Mouse (Mus musculus) gastrocnemius, adult 18-20 months (tissue): ENCODE measurements around the gene E2f1. TPM values are rescaled to one million over a fixed set of nuclear protein-coding genes. Genes with fewer than 3 reads are reported as not detected.

ENCODE experiments used
- DNase-seq: peaks from one replicate; pipeline ENCODE4 v3.0.0; 2021; ENCODE audit warnings: low spot score
- total RNA-seq, 2 experiments: library from RNA; stranded (reverse); gene quantifications; 2 replicates each; pipeline ENCODE4 v1.2.3; 2021

The E2f1 gene
- total RNA-seq, 2 experiments from 2014 or later, result 0.28 to 0.30 TPM

DNA sequence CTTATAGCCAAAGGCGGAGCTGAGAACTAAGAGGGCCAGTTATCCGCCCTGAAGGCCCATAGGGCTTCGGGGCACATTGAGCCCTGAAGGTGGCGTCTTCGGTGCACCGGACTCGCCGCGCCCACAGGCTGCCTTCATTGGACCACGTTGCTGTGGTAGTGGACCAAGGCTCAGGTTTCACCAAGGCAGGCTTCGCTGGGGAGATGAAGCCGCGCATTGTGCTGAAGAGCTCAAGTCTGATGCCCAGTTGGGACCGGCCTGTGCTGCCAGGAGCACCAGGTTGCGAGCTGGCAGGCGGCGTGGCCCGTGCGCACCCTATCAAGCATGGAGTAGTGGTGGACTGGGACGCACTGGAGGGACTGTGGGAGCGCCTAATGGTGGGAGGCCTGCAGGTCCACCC is 17.8 kb downstream of the E2f1 start:
- DNase-seq, result no peak

DNA sequence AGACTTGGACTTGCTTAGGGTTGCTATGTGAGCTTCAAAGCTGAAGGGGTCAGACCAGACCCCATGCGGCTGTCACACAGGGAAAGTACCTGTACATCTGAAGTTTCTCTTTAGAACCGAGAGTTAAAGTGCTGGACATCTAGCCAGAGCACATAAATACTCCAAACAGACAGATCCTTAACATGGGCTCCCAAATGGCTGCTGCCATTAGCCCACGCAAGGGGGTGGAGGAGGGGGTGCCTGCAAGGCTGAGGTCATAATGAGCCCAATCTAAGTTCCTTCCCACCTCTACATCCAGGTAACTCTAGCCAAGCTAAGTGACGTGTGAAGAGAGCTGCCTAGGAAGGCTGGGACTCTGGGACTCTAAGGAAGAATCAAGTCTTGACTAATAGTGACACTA is 18.2 kb downstream of the E2f1 start, which contains the start of gene Actl10:
Gene Actl10, plus strand, starts transcription at position 301 of the 400 bp plus-strand sequence.
- no peak for DNase-seq

DNA sequence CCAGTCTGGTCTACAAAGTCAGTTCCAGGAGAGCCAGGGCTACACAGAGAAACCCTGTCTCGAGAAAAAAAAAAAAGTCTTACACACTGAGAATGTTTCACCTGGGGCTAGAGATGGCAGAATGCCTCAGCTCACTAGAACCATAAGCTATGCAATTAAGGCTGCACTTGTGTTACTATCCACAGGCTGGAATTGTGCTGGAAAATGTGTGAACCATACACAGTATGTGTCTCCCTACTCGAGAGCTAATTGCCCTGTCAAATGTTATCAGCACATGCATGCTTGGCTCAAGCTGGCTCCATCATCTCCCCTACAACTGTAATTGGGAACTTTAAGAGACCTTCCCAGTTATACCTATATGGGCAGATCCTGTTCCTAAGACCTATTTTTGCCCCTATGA is 18.8 kb downstream of the E2f1 start:
- DNase-seq, result no peak

DNA sequence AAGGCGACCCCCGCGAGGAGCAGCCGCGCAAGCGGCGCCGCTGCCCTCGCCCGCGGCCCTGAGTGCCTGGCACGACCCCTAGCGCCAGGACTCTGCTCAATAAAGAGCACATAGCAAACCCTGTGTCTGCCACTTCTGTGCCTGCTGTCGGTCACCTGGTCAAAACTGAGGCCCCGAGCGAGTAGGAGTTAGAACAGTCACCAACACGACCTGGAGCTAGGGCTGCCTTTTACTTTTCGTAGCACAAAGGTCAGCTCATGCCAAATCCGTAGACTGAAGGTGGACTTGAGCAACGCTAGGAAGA is 19.9 kb downstream of the E2f1 start:
- DNase-seq, result no peak

DNA sequence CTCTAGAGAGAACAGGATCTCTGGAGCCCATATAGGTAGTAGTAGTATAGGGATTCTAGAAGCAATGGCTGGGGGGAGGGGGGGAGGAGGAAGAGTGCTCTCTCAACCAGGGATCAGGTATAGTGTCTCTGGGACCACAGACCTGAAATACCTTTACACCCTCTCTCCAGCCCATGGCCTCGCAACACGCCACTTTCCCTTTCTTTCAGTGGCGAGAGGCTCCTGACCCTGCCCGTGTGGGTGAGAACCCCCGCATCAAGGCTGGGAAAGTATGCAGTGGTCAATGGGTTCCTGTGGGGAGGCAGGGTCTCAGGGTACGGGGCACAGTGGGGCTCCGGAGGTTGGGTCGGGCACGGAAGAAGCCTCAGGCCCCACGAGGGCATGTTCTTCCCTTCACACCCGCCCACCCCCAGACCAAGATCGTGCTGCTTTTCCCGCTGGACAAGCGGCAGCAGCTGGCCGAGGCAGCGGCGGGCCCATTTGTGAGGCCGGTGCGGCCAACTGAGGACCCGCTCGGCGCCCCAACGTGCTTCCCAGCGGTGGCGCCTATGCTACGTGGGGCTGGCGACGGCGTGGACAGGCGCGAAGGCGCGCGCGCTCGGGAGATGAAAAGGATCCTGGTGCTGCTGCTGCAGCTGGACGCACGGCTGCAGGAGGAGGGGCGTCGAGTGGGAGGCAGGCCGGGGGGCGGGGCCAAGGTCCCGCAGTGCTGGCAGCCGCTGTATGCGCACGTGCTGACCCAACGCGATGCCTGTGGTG is 20.4 kb downstream of the E2f1 start:
- DNase-seq, result peak; percentile 38

DNA sequence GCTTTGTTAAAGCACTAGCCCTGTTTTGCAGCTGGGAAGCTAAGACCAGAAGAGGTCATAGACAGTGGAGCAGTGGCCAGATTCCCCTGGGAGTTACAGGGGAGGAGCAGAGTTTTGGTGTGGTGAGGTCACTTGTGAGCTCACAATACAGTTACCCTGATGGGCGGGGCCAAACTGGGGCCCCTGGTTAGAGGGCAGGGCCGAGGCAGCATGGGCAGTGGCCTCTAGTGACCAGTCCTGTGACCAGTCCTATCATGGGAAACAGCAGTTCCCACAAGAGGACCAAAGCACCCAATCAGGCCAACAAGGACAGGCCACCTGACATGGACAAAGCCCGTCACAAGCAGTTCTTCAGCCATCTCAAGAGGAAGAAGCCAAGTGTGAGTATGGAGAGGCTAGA is 21.0 kb downstream of the E2f1 start:
- DNase-seq, result peak; percentile 32

DNA sequence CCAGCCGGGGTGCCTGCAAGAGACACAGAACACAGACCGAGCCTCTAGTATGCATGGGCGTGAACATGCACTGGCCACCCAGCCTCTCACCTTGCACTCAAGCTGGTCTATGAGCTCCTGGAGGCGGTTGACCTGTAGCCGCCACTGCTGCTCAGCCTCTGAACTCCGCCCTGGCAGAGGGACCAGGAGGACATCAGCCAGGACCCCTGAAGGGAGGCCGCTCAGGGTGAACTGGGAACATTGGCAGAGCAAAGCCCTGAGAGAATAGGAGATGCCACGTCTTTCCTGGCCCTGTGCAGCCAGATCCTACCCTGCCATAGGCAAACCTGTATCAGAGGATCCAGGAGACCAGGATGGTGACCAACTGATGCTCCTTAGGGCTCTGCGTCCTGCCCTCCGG is 23.0 kb downstream of the E2f1 start, which contains the start of gene 1700003F12Rik:
Gene 1700003F12Rik, plus strand, starts transcription at position 375 of the 400 bp plus-strand sequence.
- no peak for DNase-seq

DNA sequence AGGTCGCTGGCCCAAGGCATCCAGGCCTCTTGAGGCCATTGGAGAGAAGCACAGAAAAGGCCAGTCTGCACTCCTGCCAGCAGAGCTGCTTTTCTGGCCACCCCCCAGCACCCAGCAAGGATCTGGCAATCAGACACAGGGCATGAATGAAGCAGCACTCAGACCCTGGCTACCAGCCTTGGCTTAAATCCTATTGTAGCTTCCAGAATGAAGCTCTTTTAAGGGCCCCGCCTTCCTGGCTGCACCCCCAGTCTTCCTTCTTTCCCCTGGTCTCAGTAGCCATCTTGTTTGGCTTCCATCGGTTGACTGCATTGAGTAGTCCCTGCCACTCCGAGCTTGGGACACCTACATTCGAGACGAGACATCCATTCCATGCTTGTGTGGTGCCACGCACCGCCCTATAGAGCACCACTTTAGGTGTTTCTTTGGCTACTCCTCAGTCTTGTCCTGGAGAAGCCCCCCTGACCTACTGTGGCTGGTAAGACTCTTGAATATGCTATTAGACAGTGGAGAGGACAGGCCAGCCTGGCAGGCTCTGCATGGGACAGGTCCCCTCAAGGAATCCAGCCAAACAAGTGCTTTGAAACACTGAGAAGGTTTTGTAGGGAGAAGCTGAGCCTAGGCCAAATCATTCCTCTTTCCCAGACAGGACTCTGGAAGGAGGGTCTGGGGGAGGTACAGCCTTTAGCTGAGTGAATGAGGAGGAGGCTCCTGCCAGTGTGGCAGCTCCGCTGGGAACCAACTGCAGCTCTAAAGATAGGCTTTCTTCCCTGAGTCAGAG is 25.9 kb downstream of the E2f1 start:
- DNase-seq, result peak; percentile 76

DNA sequence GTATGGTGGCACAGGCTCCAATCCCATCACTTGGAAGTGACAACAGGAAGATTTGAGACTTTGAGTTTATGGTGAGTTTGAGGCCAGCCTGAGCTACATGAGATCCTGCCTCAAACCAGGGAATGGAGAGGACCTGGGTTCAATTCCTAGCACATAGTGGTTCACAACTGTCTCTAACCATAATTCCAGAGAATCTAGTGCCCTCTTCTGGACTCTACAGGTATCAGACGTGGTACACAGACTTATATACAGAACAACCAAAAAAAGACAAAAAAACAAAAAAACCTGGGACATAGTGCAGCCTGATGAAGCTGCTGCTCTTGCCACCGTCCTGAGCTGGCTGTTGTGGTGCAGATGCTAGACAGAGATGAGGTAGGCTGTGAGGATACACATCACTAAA is 28.1 kb downstream of the E2f1 start:
- no peak for DNase-seq

DNA sequence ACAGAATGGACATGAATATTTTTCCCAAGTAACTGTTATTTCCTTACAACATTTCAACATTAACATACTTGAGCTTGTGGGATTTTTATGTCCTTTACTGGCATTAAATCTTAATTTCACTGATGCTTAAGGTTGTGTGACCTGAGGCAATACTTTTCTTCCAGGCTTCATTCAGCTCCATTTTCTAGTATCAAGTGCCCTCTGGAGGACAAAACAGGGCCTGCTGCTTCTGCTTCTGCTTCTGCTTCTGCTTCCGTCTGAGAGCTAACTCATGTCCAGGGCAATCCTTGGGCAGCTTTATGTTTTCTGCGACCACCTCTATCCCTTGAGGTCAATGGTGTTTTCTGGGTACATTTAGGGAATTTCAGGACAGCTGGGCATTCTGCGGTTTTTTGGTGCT is 30.0 kb downstream of the E2f1 start:
- peak; percentile 52 for DNase-seq

DNA sequence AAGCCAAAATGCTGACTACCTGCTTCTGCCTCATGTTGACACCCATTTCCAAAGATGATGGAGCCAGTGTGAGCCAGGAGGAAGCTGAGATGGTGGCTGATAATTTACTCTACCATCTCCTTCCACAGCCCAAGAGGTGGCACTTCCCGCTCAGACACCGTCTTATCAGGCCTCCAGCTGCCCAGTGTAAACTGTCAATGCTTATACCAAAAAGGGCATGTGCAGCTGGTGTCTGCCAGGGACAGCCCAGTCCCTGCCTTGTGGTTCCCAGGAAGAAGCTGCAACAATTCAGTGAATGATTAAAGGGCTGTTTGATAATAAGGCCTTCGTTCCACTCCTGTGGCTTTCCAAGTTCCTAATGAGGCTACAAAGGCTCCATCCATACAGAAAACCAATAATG is 31.0 kb downstream of the E2f1 start:
- DNase-seq, result no peak

DNA sequence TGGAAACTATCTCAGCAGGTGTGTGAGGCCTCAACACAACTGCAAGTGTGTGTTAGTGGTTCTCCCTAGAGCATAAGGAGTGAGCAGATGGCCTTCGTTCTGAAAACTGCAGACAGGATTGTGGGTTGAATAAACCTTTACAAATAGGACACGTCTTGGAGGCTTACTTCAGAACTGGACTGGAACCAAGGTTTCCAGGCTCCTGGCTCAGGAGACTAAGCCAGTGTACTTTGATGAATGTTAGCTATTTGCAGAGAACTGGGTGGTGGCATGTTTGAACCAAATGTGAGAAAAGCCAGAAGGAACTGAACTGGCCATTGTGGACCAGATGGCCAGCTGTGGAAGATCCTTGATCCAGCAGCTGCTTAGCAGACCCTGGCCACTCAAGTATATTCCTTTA is 31.4 kb downstream of the E2f1 start:
- DNase-seq, result no peak

DNA sequence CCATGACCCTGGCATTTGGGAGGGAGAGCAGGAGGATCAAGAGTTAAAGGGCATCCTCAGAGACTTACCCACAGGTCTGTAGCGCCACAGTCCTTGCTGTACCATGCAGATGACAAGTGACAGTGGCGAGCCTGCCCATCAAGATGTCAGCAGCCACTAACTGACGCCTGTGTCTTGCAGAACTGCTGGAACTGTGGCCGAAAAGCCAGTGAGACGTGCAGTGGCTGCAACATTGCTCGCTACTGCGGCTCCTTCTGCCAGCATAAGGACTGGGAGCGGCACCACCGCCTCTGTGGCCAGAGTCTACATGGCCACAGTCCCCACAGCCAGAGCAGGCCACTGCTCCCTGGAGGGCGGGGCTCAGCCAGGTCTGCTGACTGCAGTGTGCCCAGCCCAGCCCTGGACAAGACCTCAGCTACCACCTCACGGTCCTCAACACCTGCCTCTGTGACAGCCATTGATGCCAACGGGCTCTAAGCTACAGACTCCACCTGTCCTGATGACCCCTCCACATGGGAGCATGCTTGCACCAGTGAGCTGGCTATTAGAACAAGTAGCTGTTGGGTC is 34.9 kb downstream of the E2f1 start:
- DNase-seq, result no peak

DNA sequence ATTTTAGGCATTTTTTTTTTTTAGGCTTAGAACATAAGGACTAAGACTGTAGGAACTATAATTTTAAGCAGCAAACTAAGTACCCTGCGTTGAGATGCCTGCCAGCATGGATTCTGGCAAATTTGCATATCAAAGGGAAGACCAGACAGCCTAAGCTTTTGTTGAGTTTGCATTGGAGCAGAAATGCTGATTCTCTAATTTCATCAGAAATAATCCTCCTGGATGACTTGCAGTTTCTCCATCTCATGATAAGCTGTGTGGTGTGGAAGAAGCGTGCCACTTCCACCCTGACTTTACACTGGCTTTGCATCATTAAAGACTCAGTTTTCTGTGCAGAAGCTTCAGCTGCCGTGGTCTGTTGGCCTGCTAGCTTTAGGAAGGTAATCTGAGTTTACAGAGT is 36.8 kb downstream of the E2f1 start:
- no peak for DNase-seq

DNA sequence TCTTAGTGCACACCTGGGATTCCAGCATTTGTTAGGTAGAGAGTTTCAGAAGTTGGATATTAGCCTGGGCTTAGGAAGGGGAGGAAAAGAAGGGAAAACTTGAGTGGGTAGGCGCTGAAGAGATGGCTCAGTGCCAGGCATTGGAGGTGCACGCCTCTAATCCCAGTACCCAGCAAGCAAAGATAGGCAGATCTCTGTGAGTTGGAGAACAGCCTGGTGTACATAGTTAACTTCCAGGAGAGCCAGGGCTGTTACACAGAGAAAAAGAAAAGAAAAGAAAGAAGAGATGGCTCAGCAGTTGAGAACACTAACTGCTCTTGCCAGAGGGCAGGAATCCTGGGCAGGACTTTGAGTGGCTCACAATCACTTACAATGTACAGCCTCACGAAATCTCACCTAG is 43.2 kb downstream of the E2f1 start:
- DNase-seq, result no peak

DNA sequence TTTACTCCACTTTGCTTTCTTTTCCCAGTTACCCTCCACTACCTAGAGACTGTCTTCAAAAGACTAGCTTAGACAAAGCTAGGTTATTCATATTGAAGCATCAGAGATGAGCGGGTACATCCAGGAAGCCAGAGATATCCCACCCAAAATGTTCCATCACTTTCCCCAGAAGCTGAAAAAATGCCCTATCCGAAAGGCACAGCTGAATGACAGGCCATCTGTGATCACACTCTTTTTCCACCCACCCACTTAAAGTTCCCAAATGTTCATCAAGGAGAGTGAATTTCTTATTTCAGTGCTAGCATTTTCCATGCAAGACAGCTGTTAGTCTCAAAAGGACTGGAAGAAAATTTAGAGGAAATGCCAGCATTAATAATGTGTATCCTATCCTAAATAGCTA is 44.4 kb downstream of the E2f1 start:
- DNase-seq, result no peak

DNA sequence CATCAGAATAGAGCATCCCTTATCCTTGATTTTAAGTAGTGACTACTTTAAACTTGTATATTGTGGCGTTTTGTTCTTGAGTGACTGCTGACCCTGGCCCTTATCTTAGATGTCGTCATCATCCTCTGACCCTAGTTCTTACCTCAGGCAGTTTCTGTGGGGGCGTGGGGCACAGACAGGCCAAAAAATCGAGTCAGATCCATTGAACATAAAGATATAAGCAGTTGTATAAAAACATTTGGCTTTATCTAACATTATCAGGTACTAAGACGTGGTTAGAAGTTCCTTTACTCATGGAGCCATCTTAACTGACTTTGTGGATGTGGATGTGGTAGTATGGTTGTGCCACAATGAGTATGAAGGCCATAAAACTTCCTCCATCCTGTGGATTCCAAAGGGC is 47.4 kb downstream of the E2f1 start:
- no peak for DNase-seq

DNA sequence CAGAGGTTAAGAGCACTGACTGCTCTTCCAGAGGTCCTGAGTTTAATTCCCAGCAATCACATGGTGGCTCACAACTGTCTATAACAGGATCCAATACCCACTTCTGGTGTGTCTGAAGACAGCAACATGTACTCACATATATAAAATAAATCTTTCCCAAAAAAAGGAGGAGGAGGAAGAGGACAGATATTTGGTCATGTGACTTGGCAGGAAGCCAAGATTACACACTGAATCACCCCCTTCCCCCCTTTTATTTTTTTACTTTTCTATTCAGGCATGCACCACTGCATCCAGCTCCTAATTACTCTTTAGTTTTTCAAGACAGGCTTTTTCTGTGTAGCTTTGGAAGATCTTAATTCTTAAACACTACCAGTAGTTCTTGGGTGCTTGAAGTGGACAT is 48.2 kb downstream of the E2f1 start:
- DNase-seq, result no peak

DNA sequence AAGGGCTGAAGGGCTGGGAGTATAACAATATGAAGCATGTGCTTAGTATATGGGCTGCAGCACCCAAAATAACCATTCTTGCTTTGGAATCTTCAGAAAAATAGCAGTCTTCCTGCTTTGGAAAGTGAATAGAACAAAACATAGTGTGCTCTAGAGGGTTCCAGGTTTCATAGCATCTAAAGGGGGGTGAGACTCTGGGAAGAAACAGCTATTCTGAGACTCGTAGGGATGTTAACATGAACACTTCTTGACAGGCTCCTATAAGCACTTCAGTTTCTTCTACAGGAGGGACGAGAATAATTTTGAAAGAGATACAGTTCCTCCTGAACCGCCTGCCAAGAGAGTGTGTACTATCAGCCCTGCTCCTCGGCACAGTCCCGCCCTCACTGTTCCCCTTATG is 52.3 kb downstream of the E2f1 start:
- DNase-seq, result no peak

DNA sequence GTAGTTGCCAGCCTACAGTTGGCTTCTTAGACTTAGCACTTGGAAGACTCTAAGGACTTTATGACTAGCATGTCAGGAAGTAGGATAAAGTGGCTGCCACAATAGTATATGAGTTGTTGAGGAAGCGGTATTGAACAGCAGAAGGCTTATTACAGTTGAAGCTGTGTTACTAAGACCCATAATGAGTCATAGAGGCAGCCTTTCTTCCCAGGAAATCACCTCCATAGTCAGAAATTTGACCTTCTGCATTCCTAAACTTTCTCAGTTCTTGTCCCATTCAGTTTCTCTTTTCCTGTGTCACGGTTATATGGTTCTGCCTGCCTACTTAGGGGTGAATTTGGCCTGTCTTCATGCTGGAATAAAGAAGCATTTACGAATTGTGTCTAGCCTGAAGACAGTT is 52.7 kb downstream of the E2f1 start:
- no peak for DNase-seq

DNA sequence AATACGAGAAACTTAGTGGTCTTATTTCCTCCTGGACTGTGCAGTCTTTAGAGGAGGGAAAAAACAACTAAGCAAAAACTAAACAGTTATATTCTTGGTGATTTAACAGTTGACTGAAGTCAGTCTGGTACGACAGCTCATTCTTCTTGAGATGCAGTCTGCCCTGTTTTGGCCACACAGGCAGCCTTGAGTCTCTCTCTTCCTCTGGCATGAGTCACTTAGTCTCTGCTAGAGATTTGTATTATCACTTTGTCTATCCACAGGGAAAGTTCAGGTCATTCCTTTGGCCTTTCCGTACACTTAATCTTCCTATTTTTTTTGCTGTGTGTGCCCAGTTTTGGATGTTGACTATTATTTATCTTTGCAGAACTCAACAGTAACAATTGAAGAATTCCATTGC is 59.6 kb downstream of the E2f1 start:
- DNase-seq, result no peak
